Mouse (Mus musculus) thymus, adult 2 months (tissue): ENCODE measurements around the gene Arl5c.

Source experiments
- CTCF ChIP-seq: fragments of 200-500 bp; IDR thresholded peaks from 2 replicates; pipeline ENCODE4 v1.5.1; 2012; ENCODE audit warnings: mild to moderate bottlenecking, control low read depth, low read length, moderate library complexity, borderline replicate concordance; ENCODE audit not compliant: control insufficient read depth, poor library complexity, insufficient read depth; ENCODE audit errors: extremely low read depth
- POLR2A ChIP-seq: fragments of 200-500 bp; IDR thresholded peaks from 2 replicates; pipeline ENCODE4 v1.6.1; 2012; ENCODE audit warnings: mild to moderate bottlenecking, low read length, control low read depth, moderate library complexity; ENCODE audit not compliant: control insufficient read depth, poor library complexity, insufficient read depth; ENCODE audit errors: extremely low read depth

DNA sequence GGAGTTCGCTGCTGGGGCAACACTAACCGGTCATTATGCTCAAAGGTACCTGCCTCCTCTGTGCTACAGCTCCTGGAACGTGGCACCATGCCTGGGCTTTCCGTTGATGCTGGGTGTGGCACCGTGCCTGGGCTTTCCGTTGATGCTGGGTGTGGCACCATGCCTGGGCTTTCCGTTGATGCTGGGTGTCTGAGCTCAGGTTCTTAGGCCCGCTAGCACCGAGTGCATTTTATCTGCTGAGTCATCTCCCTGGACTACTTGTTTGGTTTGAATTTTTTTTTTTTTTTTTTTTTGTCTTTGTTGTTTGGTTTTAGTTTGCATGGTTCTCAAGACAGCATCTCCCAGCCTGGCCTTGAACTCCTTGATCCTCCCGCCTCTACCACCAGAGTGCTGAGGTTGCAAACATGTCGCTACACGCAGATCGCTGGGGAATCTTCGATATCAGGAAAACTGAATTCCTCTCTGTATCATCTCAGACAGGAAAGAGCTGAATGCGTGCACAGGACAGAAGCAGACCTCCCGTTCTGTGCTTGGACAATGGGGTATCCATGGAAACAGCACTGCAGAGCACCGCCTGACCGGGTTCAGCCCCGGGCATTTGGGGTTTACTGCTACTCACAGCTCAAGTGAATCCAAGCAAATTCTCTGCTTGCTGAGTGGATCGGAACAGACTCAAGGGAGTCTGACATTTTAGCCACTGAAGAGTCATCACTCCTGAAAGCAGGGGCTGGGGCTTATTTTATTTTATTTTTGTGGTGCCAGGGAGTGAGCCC lies 46.1 kb downstream of the Arl5c start:
- TF ChIP-seq CTCF = no peak
- no peak for TF ChIP-seq POLR2A
